Mouse (Mus musculus) testis, adult 2 months (tissue): ENCODE measurements at regions not wholly inside any gene's neighbourhood (a gene's known extent, or its start where the extent isn't known, plus 50 kb on each side); places are given as distances from the start of the nearest gene placed in this dataset.

Source experiments
- CTCF ChIP-seq: fragments of 200-500 bp; IDR thresholded peaks from 2 replicates; pipeline ENCODE4 v1.5.1; 2012; ENCODE audit warnings: low read depth, mild to moderate bottlenecking, inconsistent platforms, low read length, moderate library complexity; ENCODE audit not compliant: control insufficient read depth, insufficient read depth, insufficient replicate concordance
- POLR2A ChIP-seq: fragments of 200-500 bp; IDR thresholded peaks from 2 replicates; pipeline ENCODE4 v1.6.1; 2012; ENCODE audit warnings: low read depth, mild to moderate bottlenecking, inconsistent platforms, low read length, moderate library complexity; ENCODE audit not compliant: control insufficient read depth

DNA sequence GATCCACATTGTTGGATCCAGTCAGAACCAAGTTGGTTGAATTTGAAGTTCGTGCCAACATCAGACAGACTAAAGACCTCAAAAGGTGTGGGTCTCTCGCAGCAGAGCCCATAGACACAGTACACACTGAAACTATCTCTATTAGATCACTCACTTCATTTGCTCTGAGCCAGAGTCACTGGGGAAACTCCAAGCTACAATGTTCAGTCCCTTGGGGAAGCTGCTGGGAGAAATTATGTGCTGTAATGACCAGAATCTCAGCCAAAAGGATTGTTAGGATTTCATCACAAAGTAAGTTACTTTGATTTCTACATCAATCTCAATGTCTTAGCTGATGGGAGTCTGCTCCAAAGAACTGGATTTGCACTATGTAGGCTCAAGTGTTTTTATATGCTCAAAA is 161.2 kb upstream of the Car8 start:
- TF ChIP-seq CTCF (no peak), POLR2A (no peak)
